Mouse (Mus musculus): Measurements from ENCODE around the gene Ube2z.
A peak's percentile ranks its signal among the peaks of the same experiment; 100 is the strongest.

GRCm38 (mm10) chr11:96093361-96093760 lies 28.2 kb upstream of the Ube2z start:
- TF ChIP-seq CTCF (IDR thresholded peaks at IDR 0.05; ENCODE audit: low read depth) (peak; percentile 97), EP300 (IDR thresholded peaks at IDR 0.05; ENCODE audit: low read depth) (no peak)
